Mouse (Mus musculus): ENCODE data around the gene Myo1e. TPM values are rescaled to one million over a fixed set of nuclear protein-coding genes. Genes with fewer than 3 reads are reported as not detected.

The Myo1e gene
- polyA plus RNA-seq, 1 experiment = 19.5 TPM

DNA sequence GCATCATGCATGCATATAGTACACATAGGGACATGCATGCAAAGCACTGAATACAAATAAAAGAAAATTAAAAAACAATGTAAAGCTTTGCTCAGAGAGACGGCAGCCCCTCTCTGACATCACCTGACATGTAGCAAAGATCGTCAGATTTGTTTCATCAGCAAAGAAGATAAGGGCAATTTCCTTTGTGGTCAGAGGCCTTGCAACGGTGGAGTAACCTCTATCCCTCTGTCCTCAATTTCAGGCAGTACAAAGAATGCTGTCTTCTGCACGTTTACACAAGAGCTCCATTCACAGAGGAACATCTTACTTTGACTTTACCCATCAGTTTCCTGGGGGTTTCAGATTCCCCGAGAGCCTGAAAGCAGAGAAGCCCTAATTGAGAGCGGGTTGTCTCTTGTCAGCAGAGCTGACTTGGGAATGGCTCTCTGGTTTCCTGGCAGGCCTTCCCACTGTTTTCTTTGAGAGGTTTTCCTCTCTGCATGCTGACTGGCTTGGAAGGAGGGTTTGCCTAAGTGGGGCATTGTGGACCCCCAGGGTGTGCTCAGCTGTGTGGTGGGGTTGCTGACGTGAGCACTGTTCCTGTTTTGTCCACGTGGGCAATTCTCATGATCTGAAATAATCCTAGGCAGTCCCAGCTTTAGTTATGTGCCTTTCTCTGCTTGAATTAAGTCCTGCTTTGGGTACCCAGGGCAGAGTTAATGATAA, 144.6 kb downstream of the Myo1e start:
- no peak for TF ChIP-seq POLR2A (IDR thresholded peaks at IDR 0.05; ENCODE audit: low read depth, low read length)
- no peak for TF ChIP-seq CTCF (IDR thresholded peaks at IDR 0.05; ENCODE audit: extremely low read depth, insufficient read length, insufficient replicate concordance, low read depth, low read length)
- Histone ChIP-seq H3K4me3 (ENCODE audit: low read depth, low read length) (no peak overlapping the region), H3K27me3 (ENCODE audit: control insufficient read depth, insufficient read depth, low read length) (no peaks in the 10 kb centered on the region), H3K36me3 (ENCODE audit: control insufficient read depth, insufficient read depth, low read length) (peaks cover 55% of the 10 kb centered on the region), H3K27ac (ENCODE audit: insufficient read depth, low read depth, low read length) (no peak overlapping the region), H3K4me1 (ENCODE audit: control insufficient read depth, insufficient read depth, insufficient read length, low read length) (no peaks in the 10 kb centered on the region)
- WGBS = 68% methylated on average over 8 of the region's 8 CpGs

DNA sequence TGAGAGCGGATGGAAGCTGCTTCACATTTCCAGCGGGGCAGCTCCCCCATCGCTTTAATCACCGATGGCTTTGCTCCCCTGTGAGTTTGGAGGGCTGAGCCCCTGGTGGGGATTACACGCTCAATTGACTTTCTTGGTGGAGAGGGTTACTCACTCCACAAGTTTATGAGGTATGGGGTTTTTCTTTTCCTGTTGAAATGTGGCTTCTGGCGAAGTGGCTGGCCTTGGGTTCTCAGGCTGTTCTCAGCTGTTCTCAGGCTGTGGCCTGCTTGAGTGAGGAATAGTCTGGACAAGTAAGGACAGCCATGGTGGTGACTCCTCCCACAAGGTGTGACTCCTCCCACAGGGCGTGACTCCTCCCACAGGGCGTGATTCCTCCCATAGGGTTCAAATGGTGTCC, 149.1 kb downstream of the Myo1e start:
- H3K4me3 ChIP-seq (ENCODE audit: low read depth, low read length) = no peak overlapping the region
- H3K27me3 ChIP-seq (ENCODE audit: control insufficient read depth, insufficient read depth, low read length) = no peaks in the 10 kb centered on the region
- H3K4me1 ChIP-seq (ENCODE audit: control insufficient read depth, insufficient read depth, insufficient read length, low read length) = no peaks in the 10 kb centered on the region
- H3K27ac ChIP-seq (ENCODE audit: insufficient read depth, low read depth, low read length) = no peak overlapping the region
- peaks cover 50% of the 10 kb centered on the region for H3K36me3 ChIP-seq (ENCODE audit: control insufficient read depth, insufficient read depth, low read length)
- 81% methylated on average over 8 of the region's 8 CpGs for WGBS
- TF ChIP-seq CTCF (IDR thresholded peaks at IDR 0.05; ENCODE audit: extremely low read depth, insufficient read length, insufficient replicate concordance, low read depth, low read length) (no peak), POLR2A (IDR thresholded peaks at IDR 0.05; ENCODE audit: low read depth, low read length) (no peak)

DNA sequence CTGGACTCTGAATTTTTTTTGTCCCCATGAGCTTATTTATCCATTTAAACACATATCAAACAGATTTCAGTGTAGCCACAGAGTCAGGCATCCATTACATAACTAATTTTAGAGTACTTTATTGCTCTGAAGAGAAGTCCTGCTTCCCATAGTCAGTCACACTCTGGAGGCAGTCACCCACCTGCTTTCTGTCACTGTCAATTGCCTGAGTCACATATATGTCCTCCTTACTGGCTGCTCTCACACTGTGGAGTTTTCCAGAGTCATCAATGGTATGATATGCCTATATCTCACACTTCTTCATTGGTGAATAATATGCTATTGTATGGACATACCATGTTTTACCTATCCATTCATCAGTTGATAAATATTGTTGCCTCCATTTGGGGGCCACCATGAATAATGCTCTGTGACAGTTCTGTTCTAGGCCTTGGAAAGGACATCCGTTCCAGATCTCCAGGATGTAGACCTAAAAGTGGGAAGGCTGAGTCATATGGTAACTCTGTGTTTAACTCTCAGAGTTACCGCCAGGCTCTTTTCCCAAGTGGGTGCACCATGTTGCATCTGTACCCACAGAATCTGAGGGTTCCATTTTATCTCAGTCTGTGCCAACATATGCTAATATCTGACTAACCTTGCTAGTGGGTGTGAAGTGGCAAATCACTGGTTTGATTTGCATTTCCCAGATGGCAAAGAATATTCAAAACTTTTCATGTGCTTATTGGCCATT, 152.4 kb downstream of the Myo1e start:
- Histone ChIP-seq H3K4me1 (ENCODE audit: control insufficient read depth, insufficient read depth, insufficient read length, low read length) (no peaks in the 10 kb centered on the region), H3K27ac (ENCODE audit: insufficient read depth, low read depth, low read length) (no peak overlapping the region), H3K27me3 (ENCODE audit: control insufficient read depth, insufficient read depth, low read length) (no peaks in the 10 kb centered on the region), H3K36me3 (ENCODE audit: control insufficient read depth, insufficient read depth, low read length) (peaks cover 52% of the 10 kb centered on the region), H3K4me3 (ENCODE audit: low read depth, low read length) (no peak overlapping the region)
- TF ChIP-seq CTCF (IDR thresholded peaks at IDR 0.05; ENCODE audit: extremely low read depth, insufficient read length, insufficient replicate concordance, low read depth, low read length) (no peak), POLR2A (IDR thresholded peaks at IDR 0.05; ENCODE audit: low read depth, low read length) (no peak)
- WGBS = 93% methylated on average over 2 of the region's 2 CpGs

DNA sequence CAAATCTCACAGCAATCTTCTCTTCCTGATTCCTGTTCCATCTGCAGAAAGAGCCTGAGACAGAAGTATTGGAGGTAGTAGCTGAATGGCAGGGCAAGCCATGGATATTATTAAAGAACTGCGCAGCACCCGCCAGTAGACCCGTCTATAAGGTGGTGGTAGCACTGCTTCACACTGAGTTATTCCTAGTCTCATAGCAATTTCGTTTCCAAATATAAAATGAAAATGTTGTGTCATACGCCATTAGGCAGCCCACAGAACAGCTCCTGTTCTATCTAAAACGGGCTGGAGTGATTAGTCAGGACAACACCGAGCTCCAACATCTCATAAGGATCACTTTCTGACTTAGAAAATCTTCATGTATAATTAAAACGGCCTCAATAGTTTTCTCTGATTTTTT, 157.6 kb downstream of the Myo1e start:
- Histone ChIP-seq H3K27me3 (ENCODE audit: control insufficient read depth, insufficient read depth, low read length) (no peaks in the 10 kb centered on the region), H3K4me3 (ENCODE audit: low read depth, low read length) (no peak overlapping the region), H3K4me1 (ENCODE audit: control insufficient read depth, insufficient read depth, insufficient read length, low read length) (no peaks in the 10 kb centered on the region), H3K36me3 (ENCODE audit: control insufficient read depth, insufficient read depth, low read length) (peaks cover 63% of the 10 kb centered on the region), H3K27ac (ENCODE audit: insufficient read depth, low read depth, low read length) (no peak overlapping the region)
- TF ChIP-seq CTCF (IDR thresholded peaks at IDR 0.05; ENCODE audit: extremely low read depth, insufficient read length, insufficient replicate concordance, low read depth, low read length) (no peak), POLR2A (IDR thresholded peaks at IDR 0.05; ENCODE audit: low read depth, low read length) (no peak)
- WGBS = 94% methylated on average over 8 of the region's 8 CpGs

- Histone ChIP-seq H3K36me3 (ENCODE audit: control insufficient read depth, insufficient read depth, low read length) (peaks cover 66% of the 10 kb centered on the region), H3K27me3 (ENCODE audit: control insufficient read depth, insufficient read depth, low read length) (no peaks in the 10 kb centered on the region)
- 89% methylated on average over 2 of the region's 2 CpGs for WGBS
Observed at GRCm38 (mm10) chr9:70365915-70366314, 158.8 kb downstream of the Myo1e start.

GRCm38 (mm10) chr9:70366898-70367297, 159.7 kb downstream of the Myo1e start:
- TF ChIP-seq POLR2A (IDR thresholded peaks at IDR 0.05; ENCODE audit: low read depth, low read length) (no peak), CTCF (IDR thresholded peaks at IDR 0.05; ENCODE audit: extremely low read depth, insufficient read length, insufficient replicate concordance, low read depth, low read length) (no peak)
- WGBS = 81% methylated on average over 6 of the region's 6 CpGs

More at GRCm38 (mm10) chr9:70365915-70366314, 158.8 kb downstream of the Myo1e start:
- no peak overlapping the region for H3K4me3 ChIP-seq (ENCODE audit: low read depth, low read length)
- no peak overlapping the region for H3K27ac ChIP-seq (ENCODE audit: insufficient read depth, low read depth, low read length)
- TF ChIP-seq CTCF (IDR thresholded peaks at IDR 0.05; ENCODE audit: extremely low read depth, insufficient read length, insufficient replicate concordance, low read depth, low read length) (no peak), POLR2A (IDR thresholded peaks at IDR 0.05; ENCODE audit: low read depth, low read length) (no peak)
- no peaks in the 10 kb centered on the region for H3K4me1 ChIP-seq (ENCODE audit: control insufficient read depth, insufficient read depth, insufficient read length, low read length)

GRCm38 (mm10) chr9:70371638-70372037, 164.5 kb downstream of the Myo1e start:
- H3K27me3 ChIP-seq (ENCODE audit: control insufficient read depth, insufficient read depth, low read length) = no peaks in the 10 kb centered on the region
- 81% methylated on average over 5 of the region's 5 CpGs for WGBS
- H3K4me1 ChIP-seq (ENCODE audit: control insufficient read depth, insufficient read depth, insufficient read length, low read length) = no peaks in the 10 kb centered on the region
- no peak overlapping the region for H3K27ac ChIP-seq (ENCODE audit: insufficient read depth, low read depth, low read length)
- TF ChIP-seq POLR2A (IDR thresholded peaks at IDR 0.05; ENCODE audit: low read depth, low read length) (no peak), CTCF (IDR thresholded peaks at IDR 0.05; ENCODE audit: extremely low read depth, insufficient read length, insufficient replicate concordance, low read depth, low read length) (no peak)
- H3K4me3 ChIP-seq (ENCODE audit: low read depth, low read length) = no peak overlapping the region
- H3K36me3 ChIP-seq (ENCODE audit: control insufficient read depth, insufficient read depth, low read length) = peaks cover 53% of the 10 kb centered on the region

More at GRCm38 (mm10) chr9:70366898-70367297, 159.7 kb downstream of the Myo1e start:
- H3K4me3 ChIP-seq (ENCODE audit: low read depth, low read length) = no peak overlapping the region
- peaks cover 72% of the 10 kb centered on the region for H3K36me3 ChIP-seq (ENCODE audit: control insufficient read depth, insufficient read depth, low read length)
- no peaks in the 10 kb centered on the region for H3K4me1 ChIP-seq (ENCODE audit: control insufficient read depth, insufficient read depth, insufficient read length, low read length)
- no peaks in the 10 kb centered on the region for H3K27me3 ChIP-seq (ENCODE audit: control insufficient read depth, insufficient read depth, low read length)
- H3K27ac ChIP-seq (ENCODE audit: insufficient read depth, low read depth, low read length) = no peak overlapping the region
